Mouse (Mus musculus) monocyte, adult 5-6 weeks (primary cell): Measurements from ENCODE around the gene Skint10. TPM values are rescaled to one million over a fixed set of nuclear protein-coding genes. Genes with fewer than 3 reads are reported as not detected.

Experiments used
- ATAC-seq: fragments of 153-309, 156-312 bp; replicated peaks from 2 replicates; pipeline ENCODE4 v1.8.0; 2017; ENCODE audit warnings: mild to moderate bottlenecking; ENCODE audit not compliant: low TSS enrichment, insufficient number of reproducible peaks, severe bottlenecking, poor library complexity, low FRiP score
- total RNA-seq: library from RNA; stranded (forward); fragments of 200-1000, 200-491, 200-594 nt; gene quantifications from 3 replicates; pipeline ENCODE4 v1.2.3, GENCODE M21; 2017

The Skint10 gene
- not detected in 3 replicates for total RNA-seq

GRCm38 (mm10) chr4:112774766-112775165, at the start of gene Skint10:
Skint10 (minus strand) TSS chr4:112774866.
- ATAC-seq: no peak

GRCm38 (mm10) chr4:112790646-112791045, 16.0 kb upstream of the Skint10 start:
- ATAC-seq: no peak

Other genes starting within 250 kb of the Skint10 start
- not detected in 3 replicates for gene Skint2, start 217.7 kb downstream of the Skint10 start, total RNA-seq